Mouse (Mus musculus): Measurements from ENCODE around the gene Pebp1.
A peak's percentile ranks its signal among the peaks of the same experiment; 100 is the strongest.

The Pebp1 gene

DNA sequence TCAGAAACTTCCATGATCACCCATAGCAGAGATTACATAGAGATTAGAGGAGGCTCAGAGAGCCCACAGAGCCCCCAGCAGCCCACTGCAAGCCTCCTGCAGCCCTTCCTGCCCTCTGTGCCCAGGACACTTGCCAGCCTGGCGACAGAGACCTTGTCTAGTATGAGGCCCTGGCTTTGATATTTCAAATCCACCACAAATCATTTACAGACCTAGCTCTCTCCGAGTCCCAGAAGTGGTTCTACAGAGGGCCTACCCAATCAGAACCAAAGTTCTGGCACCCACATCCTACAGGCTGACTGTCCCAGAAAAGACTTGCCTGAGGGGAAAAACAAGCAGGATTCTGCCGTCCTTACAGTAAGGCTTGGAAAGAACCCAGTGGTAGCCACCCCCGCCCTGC lies 2.2 kb downstream of the Pebp1 start:
- DNase-seq (ENCODE audit: low spot score), result no peak

DNA sequence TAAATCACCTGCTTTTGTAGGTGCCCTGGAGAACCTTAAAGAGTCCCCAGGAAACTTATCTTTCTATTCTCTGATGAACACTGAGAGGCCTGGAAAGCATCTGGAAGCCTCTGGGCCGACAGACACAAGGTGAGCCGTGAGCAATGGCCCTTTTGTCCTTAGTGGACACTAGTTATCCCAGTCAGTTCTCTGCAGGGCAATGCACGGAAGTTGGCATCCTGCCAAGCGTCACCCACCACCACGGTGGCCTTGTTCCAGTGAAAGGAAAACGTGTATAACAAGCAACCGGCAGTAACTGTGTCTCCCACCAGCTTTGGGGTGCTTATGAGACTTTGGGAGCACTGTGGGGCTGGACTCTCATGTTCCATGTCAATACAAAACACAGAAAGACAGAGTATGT lies 2.7 kb downstream of the Pebp1 start:
- no peak for DNase-seq (ENCODE audit: low spot score)

- no peak for DNase-seq (ENCODE audit: low spot score)
Measured at GRCm38 (mm10) chr5:117284029-117284428, 3.4 kb downstream of the Pebp1 start.

DNA sequence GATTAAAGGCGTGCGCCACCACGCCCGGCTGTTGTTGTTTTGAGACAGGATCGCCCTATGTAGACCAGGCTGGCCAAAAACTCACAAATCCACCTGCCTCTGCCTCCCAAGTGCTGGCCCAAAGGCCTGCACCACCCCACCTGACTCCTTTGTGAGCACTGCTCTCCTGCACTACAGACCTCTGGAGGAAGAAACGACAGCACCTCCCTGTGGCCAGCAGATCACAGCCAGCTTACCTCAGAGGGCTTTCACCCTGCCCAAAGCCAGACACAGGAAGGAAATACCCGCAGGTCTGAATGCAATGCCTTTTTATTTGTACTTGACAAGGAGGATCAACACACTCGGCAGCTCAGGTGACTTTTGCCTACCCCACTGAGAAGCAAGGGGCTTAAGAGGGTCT lies 5.1 kb downstream of the Pebp1 start:
- no peak for DNase-seq (ENCODE audit: low spot score)

DNA sequence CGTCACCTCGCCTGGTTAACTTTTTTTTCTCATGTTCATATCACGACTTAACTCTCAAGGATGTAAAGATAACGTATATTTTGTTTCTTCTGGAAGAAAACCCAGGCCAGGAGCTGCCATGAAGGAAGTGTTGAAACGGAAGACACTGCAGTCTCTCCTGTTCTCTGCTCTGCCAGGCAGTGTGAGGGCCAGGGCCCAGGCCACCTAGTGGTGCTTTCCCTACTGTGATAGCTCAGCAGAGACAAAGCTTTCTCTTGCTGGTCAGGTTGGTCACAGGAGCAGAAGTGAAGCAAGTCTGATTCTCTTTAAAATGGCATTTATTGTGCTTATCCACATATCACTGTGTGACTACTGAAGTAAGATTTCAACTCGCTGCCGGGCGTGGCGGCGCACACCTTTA lies 5.9 kb downstream of the Pebp1 start:
- no peak for DNase-seq (ENCODE audit: low spot score)

GRCm38 (mm10) chr5:117279669-117280050 lies 7.8 kb downstream of the Pebp1 start:
- no peak for DNase-seq (ENCODE audit: low spot score)

GRCm38 (mm10) chr5:117278809-117279668 lies 8.4 kb downstream of the Pebp1 start:
- no peak for DNase-seq (ENCODE audit: low spot score)

- DNase-seq (ENCODE audit: low spot score), result peak; percentile 18
Measured at GRCm38 (mm10) chr5:117277784-117278183, 9.6 kb downstream of the Pebp1 start.

DNA sequence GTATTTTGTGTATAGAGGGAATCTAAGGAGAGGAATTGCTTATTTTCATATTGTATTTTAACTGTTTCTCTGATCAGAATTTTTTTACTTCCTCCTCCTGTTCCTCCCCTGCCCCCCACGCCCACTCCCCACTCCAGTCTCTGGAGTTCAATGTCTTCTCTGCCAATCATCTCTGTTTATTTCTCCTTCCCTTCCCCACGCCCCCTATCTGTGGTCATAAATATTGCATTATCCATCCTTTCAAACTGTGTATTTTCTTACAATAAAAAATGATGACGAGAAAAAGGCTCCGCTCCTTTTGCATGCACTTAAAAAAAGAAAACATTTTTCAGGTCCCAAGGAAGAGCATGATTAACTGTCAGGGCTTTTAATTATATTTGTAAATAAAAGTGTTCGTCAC lies 12.6 kb downstream of the Pebp1 start:
- DNase-seq (ENCODE audit: low spot score), result peak; percentile 56

DNA sequence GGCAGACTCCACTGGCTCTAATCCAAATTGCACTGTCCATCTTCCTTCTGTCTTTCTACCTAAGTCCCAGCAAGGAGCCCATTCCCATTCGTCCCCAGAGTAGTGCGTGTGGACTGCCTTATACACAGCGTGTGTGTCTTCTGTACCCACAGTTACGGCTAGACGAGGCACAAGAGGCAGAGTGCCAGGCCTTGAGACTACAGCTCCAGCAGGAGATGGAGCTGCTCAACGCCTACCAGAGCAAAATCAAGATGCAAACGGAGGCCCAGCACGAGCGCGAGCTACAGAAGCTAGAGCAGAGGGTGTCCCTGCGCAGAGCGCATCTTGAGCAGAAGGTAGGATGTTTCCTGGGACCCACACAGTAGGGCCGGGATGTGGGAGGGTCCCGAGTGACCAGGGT lies 15.5 kb downstream of the Pebp1 start:
- no peak for DNase-seq (ENCODE audit: low spot score)

GRCm38 (mm10) chr5:117269395-117269794 lies 18.0 kb downstream of the Pebp1 start:
- DNase-seq (ENCODE audit: low spot score), result no peak

DNA sequence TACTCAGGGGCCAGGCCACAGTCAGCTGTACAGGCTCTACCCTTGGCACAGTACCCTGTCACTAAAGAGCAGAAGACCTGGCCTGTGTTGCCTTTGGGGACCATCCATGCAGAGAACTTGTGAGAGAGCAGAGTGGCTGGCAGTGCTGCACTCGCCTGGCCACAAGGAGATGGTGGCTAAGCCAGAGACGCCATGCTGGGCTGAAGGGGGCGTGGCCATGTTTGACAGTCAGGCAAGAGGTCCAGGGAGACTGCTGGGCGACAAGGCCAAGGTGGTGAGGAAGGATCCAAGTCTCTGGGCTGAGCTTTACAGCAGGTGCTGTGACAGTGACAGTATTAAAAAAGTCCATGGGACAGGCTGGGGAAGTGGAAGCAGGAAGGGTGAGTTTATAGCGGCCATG lies 18.7 kb downstream of the Pebp1 start:
- no peak for DNase-seq (ENCODE audit: low spot score)

- no peak for DNase-seq (ENCODE audit: low spot score)
Measured at GRCm38 (mm10) chr5:117267913-117268312, 19.5 kb downstream of the Pebp1 start.

GRCm38 (mm10) chr5:117264701-117265100 lies 22.7 kb downstream of the Pebp1 start:
- DNase-seq (ENCODE audit: low spot score), result peak; percentile 28

GRCm38 (mm10) chr5:117263566-117263965 lies 23.9 kb downstream of the Pebp1 start:
- DNase-seq (ENCODE audit: low spot score), result no peak

- DNase-seq (ENCODE audit: low spot score), result no peak
Measured at GRCm38 (mm10) chr5:117258276-117258675, 29.1 kb downstream of the Pebp1 start.

- DNase-seq (ENCODE audit: low spot score), result no peak
Measured at GRCm38 (mm10) chr5:117251763-117252162, 35.7 kb downstream of the Pebp1 start.

GRCm38 (mm10) chr5:117250796-117251195 lies 36.6 kb downstream of the Pebp1 start:
- no peak for DNase-seq (ENCODE audit: low spot score)

- no peak for DNase-seq (ENCODE audit: low spot score)
Measured at GRCm38 (mm10) chr5:117248351-117248750, 39.1 kb downstream of the Pebp1 start.

DNA sequence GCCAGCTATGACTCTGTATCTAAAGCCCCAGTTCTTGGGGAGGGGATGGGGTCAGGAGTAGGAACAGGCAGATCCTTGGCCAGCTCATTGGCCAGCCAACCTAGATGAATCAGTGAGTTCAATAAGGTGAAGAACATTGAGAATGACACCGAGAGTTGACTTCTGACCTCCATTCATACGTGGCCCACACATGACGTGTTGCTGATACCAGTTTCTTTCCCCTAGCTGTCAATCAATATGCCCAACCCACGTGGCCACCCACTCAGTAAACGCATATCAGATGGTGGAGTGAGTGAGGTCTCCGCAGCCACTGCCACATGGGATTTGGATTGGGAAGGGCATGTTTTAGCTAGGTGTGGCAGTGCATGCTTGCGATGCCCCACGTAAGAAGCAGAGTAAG lies 42.3 kb downstream of the Pebp1 start:
- no peak for DNase-seq (ENCODE audit: low spot score)

GRCm38 (mm10) chr5:117242671-117243478 lies 44.5 kb downstream of the Pebp1 start:
- peak; percentile 50 for DNase-seq (ENCODE audit: low spot score)

- no peak for DNase-seq (ENCODE audit: low spot score)
Measured at GRCm38 (mm10) chr5:117241935-117242531, 45.4 kb downstream of the Pebp1 start.

Data from retina, embryonic 14.5 days (tissue).